Mouse (Mus musculus): ENCODE data around the gene Amdhd2. TPM values are rescaled to one million over a fixed set of nuclear protein-coding genes. Genes with fewer than 3 reads are reported as not detected.

Gene Amdhd2
- total RNA-seq, 1 experiment from 2014 or later = 35.8 TPM

DNA sequence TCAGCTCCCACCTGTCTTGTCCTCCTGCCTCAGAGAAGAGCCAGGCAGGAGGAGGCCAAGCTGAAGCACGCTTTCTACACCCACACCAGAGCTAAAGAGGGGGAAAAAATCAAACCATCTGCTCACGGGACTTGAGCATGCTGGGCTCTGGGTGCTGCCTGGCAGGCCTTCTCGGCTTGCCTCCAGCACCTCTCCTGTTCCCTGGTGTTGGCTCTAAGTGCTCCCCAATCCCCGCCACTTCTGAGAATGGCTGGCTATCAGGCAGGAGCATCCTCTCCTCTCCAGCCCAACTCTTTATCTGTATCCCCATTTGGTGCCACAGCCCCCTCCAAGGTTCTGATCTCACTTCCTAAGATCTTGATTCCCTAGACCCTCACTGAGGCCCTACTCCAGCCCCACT, 35.7 kb upstream of the Amdhd2 start:
- DNase-seq = no peak

DNA sequence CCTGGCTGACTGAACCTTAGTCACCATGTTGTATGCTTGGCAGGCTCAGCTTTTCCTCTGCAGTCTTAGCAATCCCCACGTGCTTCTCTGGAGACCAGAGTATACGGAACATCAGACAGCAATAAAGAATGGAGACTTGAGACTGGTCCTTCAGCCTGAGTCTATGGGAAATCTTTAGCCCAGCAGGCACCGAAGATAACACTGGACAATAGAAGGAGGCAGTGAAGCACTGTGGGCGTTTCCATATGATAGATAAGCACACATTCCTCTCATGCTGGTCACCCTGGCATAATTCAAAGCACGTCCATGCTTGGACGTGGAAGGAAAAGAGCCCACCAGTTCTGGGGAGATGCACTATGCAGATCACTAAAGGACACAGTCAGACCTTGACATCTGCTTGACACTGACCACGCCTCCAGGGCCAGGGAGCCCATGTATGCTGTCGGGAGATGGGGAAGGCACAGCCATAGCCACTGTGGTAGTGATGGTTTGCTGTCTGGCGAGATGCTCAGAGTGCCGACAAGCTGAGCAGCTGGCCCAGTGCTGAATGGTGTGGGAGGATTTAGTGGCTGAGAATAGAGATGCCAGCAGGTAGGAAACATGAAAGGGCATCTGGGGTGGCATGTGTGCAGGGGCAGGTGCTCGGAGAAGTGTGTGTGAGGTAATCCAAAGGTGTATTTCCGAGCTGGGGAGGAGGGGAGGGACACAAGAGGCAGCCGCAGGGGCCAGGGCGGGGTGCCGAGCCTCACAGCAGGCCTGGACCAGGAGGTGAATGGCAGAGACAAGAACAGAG, 33.7 kb upstream of the Amdhd2 start:
- no peak for DNase-seq

DNA sequence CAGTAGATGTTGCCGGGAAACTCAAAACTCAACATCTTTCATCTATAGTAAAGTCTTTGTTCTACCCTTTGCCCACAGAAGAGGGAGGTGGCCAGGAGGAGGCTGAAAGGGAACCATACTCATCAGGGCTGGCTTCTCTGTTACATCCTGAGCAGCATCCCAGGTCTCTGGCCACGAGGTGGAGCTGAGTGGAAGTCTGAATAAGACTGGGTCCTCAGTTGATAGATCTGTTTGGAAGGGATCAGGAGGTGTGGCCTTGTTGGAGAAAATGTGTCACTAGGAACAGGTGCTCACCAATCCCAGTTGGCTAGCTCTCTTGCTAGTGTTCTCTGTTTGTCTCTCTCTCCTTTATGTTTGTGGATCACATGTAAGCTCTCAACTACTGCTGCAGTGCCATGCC, 31.8 kb upstream of the Amdhd2 start:
- DNase-seq = no peak

DNA sequence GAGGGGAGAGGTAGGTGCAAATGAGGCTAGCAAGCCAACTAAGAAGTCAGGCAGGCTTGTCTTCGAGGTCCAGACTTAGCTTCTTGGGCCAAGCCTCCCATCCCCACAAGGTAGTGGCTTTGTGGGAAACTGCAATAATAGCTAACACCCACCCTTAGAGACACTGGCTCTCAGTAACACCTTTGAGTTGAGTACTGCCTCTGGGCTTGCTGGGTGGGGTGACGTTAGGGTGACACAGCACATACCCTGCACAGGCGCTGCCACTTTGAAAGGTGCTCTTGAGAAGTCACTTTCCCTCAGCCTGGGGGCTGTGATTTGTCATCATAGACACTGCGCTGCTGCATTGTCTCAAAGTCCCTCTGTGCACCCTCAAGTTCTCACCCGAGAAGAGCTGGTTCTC, 30.2 kb upstream of the Amdhd2 start:
- DNase-seq = no peak

DNA sequence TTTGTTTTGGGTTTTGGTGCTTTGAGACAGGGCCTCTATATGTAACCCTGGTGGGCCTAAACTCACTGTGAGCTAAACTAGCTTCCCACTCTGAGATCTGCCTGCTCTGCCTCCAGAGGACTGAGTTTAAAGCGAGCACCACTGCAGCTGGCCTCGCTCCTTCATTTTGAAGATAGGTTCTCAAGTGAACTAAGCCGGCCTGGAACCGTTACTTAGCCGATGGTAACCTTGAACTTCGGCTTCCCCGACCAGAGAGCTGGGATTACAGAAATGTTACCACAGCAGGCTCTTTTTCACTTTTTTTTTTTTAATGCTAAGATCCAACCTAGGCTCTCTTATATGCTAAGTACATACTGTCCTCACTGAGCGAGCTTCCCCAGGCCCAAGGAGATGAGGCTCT, 29.7 kb upstream of the Amdhd2 start:
- no peak for DNase-seq

DNA sequence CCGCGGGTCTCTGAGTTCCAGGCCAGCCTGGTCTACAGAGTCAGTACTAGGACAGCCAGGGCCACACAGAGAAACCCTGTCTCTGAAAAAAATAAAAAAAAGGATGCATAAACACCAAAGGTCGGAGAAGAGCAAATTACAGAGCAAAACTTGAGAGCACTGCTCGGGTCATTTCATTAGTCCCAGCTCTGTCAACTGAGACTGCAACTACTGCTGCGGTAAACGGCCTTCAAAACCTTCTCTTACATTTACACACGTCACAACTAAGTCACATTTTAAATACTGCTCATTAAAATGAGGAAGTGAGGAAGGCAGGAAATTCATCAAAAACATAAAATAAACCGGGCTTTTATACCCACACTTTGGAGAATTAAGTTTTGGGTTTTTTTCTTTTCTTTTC, 29.3 kb upstream of the Amdhd2 start:
- no peak for DNase-seq

DNA sequence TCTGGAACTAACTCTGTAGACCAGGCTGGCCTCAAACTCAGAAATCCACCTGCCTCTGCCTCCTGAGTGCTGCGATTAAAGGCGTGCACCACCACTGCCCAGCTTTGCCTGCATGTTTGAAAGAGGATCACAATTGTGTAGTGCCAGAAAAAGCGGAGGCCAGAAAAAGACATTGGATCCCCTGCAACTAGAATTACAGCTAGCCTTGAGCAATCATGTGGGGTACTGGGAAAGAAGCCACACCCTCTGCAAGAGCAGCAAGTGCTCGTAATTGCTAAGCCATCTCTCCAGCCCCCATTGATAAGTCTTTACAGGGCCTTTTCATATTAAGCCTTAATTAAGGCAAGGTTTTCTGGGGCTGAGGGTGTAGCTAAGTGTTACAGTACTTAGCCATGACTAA, 27.9 kb upstream of the Amdhd2 start:
- no peak for DNase-seq

DNA sequence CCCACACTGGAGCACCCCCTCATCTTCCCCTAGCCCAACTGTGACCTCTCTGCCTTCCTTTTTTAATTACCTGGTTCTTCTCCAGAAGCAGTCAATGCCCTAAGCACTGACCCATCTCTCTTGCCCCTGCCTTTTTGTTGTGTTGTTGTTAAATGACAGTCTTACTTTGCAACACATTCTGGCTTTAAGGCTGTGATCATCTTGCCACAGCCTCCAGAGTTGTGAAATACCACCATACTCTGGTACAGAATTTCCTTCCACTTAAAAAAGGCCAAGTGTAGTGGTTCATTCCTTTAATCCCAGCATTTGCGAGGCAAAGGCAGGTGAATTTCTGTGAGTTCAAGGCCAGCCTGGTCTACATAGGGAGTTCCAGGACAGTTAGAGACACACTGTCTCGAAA, 27.4 kb upstream of the Amdhd2 start:
- DNase-seq = no peak

DNA sequence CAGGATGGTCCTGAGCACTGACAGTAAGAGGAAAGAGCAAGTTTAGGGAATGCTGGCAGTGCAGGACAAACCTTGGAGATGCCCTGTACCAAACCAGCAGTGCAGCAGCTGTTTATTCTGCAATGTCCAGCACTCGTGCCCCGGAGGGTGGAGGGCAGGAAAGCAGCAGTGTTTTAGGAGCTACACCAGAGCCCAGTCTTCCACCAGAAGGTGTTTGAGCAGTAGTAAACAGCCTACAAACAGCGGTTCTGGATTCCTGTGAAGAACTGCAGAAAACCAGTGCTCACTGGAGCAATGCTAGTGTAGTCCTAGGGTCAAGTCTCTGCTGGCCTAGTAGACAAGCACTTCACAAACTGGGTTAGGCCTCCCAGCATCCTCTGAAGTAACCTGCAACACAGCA, 10.7 kb upstream of the Amdhd2 start:
- no peak for DNase-seq

DNA sequence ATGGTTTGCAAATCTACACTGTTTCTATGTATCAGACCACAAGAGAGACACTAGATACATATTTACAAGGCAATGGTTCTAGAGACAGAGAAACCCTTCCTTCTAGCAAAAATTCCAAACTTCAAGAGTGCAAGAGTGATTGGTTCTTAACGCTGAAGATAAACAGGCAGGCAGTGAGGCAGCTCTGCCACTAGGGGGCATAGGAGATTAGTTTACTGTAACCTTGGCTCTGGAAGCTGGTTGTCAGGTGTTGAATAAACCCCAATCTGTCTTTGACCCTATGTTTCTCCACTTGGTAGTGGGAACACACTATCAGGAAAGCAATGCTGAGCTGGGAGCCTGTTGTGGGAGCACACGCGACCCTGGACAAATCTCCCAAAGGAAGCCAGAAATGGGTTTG, 9.9 kb upstream of the Amdhd2 start:
- peak; percentile 82 for DNase-seq

DNA sequence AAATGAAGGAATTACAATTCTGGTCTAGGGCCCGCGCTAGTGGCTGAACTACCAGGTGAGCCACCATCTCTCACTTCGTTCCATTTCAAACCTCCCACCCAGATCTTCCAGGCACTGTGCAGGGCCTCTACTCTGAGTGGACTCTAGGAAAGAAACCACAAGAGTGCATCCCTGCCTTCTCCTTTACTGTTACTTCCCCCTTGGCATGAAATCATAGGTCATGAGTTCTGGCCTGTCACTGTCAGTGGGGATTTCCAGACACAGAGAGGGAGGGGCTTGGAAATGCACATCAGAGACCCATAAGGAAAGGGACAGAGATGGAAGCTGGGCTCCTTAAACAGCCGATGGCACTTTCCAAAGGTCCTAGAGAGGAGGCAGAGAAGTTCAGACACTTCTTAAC, 8.2 kb upstream of the Amdhd2 start:
- no peak for DNase-seq

DNA sequence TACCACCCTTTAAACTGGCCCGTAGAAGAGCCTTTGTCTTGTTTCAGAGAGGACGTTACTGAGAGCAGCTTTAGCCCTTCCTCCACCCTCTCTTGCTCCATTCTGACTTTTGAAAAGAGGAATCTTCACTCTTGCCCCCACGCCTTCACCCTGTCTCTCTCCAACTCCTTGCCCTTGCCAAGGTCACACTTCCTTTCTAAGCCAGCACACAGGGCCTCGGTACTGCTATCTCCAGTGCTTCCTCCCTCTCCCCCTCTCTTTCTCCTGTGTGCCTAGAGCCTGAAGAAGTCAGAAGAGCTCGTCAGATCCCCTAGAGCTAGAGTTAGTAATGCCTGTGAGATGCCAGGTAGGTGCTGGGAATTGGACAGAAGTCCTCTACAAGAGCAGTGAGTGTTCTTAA, 7.2 kb upstream of the Amdhd2 start:
- DNase-seq = no peak

DNA sequence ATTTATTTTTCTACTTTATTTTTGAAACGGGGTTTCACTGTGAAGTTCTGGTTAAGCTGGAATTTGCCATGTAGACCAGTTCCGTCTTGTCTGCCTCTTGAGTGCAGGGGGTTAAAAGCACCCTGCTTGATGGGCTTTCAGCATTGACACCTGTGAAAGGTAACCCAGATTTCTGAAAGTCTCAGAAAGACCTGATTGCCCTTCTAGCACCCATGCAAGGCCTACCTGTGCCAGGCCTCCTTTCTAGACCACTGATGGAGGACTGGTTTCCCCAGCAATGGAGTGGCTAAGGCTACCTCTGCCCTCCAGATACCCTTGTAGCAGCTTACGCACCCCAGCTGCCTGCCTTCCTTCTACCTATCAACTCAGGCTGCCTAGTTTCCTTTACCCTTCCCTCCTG, 6.6 kb upstream of the Amdhd2 start:
- DNase-seq = no peak

DNA sequence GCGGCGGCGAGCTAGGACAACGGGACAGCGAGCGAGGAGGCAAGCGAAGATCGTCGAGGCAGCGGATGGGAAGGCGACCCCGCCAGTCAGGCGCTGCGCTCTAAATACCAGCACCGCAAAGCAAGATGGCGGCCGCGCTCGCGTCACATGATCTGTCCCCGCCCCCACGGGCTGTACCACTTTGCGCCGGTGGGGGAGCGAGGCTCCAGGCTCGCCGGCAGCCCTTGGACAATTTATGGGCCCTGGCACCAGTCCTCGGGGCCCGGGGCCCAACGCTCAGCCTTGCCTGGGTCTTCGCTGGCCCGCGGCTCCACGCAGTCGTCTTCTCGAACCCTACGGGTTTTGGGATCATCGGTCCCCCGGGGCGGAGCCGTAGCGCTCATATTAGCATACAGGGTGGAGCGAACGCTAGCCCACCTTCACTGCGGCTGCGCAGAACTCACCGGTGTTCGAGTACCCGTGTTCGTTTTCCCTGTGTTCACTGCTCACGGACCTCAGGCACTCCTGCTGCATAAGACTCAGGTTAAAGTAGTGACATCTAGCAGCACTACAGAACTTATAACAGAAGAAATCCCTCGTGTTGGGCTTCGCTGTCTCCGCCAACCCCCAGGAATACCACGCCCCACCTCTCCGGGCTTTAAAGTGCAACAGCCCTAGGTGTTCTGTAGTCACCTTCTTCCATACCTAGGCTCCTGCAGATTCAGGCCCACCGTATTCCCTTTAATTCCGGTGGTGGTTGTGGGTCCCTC, 5.9 kb upstream of the Amdhd2 start, which contains the start of gene Atp6v0c:
TSS of gene Atp6v0c (minus strand) at position 386 of the 749 bp plus-strand sequence.
- DNase-seq = peak; percentile 96

DNA sequence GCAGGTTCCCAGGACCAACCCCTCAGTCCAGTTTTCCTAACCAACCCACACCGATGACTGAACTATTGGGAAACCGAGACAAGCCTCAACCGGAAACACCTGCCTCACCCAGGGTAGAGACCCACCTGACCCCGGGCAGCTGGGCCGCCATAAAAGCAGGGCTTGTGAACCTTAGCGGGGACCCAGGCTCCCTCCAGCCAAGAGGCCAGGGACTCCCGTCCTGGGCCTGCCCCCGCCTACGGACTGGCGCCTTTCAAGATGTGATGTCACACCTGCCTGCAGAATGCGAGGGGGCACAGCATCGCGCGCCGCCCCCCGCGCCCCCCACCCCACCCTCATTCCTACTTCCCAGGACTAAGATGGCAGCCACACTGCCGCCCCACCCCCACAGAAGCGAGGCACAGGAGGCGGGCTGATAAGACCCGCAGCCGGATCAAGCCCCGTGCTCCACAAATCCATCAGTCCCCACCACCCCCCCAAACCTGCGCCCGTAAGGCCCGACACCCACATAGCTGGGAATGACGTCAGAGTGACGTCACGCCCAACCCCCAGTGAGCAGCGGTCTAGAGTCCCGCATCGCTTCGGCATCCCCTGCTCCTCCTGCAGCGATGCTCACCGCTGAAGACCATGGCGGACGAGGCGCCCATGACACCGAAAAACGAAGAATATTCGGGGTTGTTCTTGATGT, 5.2 kb upstream of the Amdhd2 start:
- peak; percentile 75 for DNase-seq

DNA sequence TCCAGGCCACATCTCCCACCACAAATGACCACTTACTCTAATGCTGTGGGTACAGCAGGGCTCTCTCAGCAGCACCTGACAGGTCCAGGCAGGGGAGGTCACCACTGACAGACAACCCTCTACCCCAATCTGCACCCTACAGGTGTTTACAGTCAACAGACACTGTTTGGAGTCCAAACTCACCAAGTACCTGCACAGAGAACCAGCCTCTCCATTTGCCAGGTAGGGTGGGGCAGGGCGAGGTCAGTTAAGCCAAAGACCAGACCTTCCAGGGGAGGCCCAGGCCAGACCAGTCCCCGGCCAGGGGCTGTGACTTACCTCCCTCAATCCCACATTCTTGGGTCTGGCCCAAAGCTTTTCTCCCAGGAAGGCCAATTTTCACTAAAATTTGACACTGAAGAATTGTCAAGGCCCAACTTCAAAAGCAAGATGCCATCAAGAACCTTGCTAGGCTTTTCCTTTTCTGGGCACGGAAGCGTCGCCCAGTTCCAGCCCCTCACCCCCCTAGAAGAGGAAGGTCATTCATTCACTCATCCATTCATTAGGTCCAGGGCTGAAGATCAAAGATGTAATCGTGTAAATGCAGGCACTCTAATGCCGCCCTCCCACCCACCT, 4.4 kb upstream of the Amdhd2 start:
- peak; percentile 58 for DNase-seq

DNA sequence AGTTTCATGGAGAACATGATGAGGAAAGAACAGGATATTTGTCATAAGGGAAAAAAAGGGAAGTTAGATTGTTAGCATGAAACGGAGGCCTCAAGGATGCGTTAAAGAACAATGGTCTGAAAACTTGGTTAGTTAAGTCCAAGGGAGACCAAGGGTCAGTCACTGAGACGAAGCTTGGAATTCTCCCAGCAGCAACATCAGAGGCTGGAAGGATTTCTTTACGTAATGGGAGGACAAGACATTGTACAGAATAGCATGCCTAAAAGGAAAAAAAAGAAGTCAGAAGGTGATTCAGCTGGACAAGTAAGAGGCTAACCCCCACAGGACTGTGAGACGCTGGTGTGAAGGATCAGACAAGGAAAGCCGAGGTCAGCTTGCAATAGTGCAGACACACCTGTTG, 3.6 kb upstream of the Amdhd2 start:
- DNase-seq = no peak

DNA sequence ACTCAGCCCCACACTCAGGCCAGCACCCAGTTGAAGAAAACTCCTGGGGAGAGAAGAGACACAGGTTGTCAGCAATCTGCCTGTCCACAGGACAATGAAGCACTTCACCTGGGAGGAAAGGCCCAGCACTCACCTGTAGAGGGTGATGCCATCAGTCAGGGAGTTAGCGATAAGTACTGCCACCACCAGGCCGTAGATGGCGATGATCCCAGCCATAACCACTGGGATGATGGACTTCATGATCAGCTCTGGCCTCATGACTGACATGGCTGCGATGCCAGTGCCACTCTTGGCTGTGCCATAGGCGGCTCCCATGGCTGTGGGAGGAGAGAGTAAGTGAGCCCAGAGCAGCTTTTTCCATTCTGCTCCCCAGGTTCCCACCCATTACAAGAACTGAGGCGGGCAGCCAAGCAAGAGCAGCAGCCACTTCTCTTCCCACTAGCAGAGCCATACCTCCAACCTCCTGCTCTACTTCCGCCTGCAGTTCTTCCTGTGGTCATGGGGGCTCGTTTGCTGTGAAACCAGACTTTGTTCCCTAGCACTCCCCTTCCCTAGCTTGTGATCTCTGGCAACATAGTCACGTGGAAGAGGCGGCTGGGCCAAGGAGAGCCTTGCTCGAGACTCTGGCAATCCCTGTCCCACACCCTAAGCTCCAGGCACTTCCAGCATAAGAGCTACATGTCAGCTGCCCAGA, 1.1 kb upstream of the Amdhd2 start:
- no peak for DNase-seq

DNA sequence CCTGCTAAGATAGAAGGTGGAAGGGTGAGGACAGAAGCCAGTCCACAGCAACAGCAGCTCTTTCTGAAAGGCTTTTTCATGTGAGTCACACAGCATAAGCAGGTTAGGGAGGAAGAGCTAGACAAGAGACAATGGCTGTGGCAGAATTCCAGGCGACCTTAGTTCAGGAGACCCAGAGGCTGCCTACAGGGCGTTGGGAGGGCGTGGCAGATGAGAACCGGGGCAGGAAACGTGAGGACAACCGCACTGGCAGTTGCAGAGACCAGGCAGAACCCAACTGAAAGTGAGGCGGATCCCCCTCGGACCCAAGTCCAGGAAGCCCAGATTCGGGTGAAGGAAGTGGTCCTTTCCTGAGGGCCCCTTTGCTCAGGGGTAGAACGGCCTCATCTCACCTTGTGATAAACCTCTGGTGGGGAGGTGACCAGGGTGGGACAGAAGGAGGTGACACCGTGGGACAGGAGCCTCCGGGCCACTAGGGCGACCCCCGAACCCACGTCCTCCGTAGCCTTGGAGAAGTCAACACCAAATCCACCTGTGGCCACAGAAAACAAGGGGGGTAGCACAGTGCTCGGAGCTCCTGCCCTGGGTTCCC, 886 bp downstream of the Amdhd2 start:
- peak; percentile 55 for DNase-seq

DNA sequence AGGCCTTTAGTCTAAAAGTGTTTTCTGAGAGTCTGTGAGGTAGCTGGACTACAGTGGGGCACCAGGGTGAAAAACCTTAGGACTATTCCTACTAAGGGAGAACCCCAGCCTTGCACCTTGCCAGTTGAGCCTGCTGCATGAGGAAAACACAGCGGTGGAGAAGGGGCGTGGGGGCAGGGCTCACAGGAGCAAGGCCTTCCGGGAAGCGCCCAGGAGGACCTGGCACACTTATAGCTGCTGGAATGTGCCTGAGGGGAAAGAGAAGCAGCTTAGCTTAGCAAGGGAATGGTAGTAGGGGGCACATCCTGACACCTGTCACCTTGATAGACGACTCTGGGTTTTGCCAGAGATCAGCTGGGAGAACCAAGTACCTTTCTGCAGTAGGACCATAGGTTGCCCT, 2.1 kb downstream of the Amdhd2 start:
- DNase-seq = no peak

DNA sequence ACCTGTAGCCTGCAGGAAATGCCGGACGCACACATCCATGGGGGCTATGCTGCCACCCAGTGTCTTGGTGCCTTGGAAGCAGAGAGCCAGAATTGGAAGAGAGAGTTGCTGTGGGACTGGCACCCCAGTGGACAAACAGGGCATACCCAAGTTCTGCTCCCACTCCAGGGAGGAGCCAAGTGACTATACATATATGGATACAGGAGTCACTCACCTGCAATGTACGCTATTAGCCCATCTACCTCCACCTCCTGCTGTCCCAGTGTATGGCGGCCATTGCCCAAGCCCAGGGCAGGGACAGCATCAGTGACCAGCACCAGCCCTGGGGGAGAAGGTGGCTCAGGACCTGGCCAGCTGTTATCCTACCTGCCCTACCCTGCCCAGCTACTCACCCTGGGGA, 6.0 kb downstream of the Amdhd2 start:
- no peak for DNase-seq

DNA sequence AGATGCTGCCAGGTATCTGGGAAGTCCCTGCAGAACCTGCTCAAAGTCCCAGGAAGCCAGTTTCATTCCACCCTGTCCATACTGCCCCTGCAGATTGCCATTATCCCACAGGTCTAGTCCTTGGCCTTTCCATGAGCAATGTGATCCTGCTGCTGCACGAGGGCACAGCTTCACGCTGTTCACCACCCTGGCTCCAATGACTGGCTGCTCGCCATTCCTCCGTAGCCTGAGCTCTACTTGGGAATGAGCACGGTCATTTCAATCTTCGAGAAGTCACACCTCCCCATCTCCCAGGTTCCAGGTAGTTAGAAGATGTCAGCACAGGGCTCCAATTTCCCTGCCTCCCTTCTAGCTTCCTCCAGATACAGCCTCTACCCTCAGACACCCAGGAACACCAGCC, 6.4 kb downstream of the Amdhd2 start:
- DNase-seq = no peak
